Mouse (Mus musculus) testis, adult 2 months (tissue): ENCODE measurements around the gene Xpnpep1.

Source experiments
- CTCF ChIP-seq: fragments of 200-500 bp; IDR thresholded peaks from 2 replicates; pipeline ENCODE4 v1.5.1; 2012; ENCODE audit warnings: low read depth, mild to moderate bottlenecking, inconsistent platforms, low read length, moderate library complexity; ENCODE audit not compliant: control insufficient read depth, insufficient read depth, insufficient replicate concordance
- POLR2A ChIP-seq: fragments of 200-500 bp; IDR thresholded peaks from 2 replicates; pipeline ENCODE4 v1.6.1; 2012; ENCODE audit warnings: low read depth, mild to moderate bottlenecking, inconsistent platforms, low read length, moderate library complexity; ENCODE audit not compliant: control insufficient read depth

- TF ChIP-seq CTCF: no peak
- TF ChIP-seq POLR2A: no peak
Measured at GRCm38 (mm10) chr19:53017954-53018353, 22.1 kb downstream of the Xpnpep1 start.
